Mouse (Mus musculus) olfactory bulb, adult 2 months (tissue): ENCODE results near the gene Slc23a2.

Source experiments
- CTCF ChIP-seq: fragments of 200-500 bp; IDR thresholded peaks from 2 replicates; pipeline ENCODE4 v1.5.1; 2012; ENCODE audit warnings: low read depth, mild to moderate bottlenecking, low read length, moderate library complexity; ENCODE audit not compliant: insufficient read depth
- POLR2A ChIP-seq: fragments of 200-500 bp; IDR thresholded peaks from 2 replicates; pipeline ENCODE4 v1.6.1; 2012; ENCODE audit warnings: mild to moderate bottlenecking, low read depth, low read length, moderate library complexity; ENCODE audit not compliant: insufficient read depth

DNA sequence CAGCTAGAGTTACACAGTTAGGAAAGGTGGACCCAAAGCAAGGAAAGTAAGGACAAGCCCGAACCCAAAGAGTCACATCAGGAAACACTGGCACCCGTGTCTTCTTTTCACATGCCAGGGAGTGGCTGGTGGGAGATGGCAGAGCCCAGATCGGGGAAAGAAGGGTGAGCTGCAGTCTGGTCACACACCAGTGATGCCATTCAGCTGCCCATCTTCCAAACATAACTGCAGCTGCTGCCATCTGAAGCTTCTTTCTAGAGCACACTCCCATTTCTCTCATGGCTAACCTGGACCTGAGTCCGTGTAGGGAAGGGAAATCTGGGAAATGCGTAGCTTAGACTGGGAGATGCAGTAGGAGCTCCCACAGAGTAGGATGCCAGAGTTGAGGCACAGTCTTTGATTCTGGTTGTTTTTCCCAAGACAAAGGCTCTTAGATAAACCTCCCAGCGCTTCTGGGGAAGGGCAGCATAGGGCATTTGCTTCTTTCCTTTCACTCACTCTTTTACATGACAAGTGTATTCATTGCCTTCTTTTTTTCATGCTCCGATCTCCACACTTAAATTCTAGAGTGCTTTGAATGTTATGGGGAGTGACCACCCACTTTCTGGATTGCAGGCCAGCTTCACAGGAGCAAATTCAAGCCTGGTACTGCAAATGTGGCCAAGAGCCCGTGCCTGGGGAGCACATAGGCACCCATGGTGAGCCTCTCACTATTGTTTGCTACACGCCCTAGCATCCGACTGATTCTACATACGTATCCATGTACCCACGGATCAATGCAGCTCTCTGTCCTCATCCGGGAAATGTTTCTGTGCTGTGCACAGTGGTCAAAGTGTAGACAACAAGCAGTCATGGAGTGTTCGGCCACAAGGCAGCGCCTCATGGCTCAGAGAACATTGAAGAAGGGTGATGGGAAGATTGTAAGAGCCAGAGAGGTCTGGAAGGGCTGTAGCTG, 100.3 kb downstream of the Slc23a2 start:
- no peak for TF ChIP-seq CTCF
- TF ChIP-seq POLR2A, result no peak
